Mouse (Mus musculus) forebrain, embryonic 10.5 days (tissue): Measurements from ENCODE around the gene Med12. TPM values are rescaled to one million over a fixed set of nuclear protein-coding genes. Genes with fewer than 3 reads are reported as not detected.

Experiments used
- polyA plus RNA-seq: library from polyadenylated mRNA; unstranded; fragments of >200 nt; fragmentation: Nextera tagmentation; extraction: Ambion mirVana; gene quantifications from 2 replicates; pipeline ENCODE4 v1.2.1, GENCODE M21; 2016

Med12 gene
- polyA plus RNA-seq, 1 experiment from 2014 or later = 33.8 TPM

Other genes starting within 250 kb of the Med12 start
- not detected in 2 replicates for gene Tex11, start 214.4 kb upstream of the Med12 start, polyA plus RNA-seq
- 0.99 and 1.4 TPM in 2 replicates for gene Slc7a3, start 188.0 kb upstream of the Med12 start, polyA plus RNA-seq
- 68.5 and 71.1 TPM in 2 replicates for gene Snx12, start 51.5 kb upstream of the Med12 start, polyA plus RNA-seq
- gene Foxo4, start 19.5 kb upstream of the Med12 start, polyA plus RNA-seq = 1.8 and 1.9 TPM in 2 replicates
- not detected in 2 replicates for gene Gm614, start 10.0 kb upstream of the Med12 start, polyA plus RNA-seq
- gene Il2rg, start 5.8 kb upstream of the Med12 start, polyA plus RNA-seq = 2.0 and 2.7 TPM in 2 replicates
- not detected in 2 replicates for gene Gm20489, start 5.0 kb upstream of the Med12 start, polyA plus RNA-seq
- gene Nlgn3, start 25.1 kb downstream of the Med12 start, polyA plus RNA-seq = 9.6 and 11.1 TPM in 2 replicates
- not detected in 2 replicates for gene Gjb1, start 102.3 kb downstream of the Med12 start, polyA plus RNA-seq
- gene Zmym3, start 146.8 kb downstream of the Med12 start, polyA plus RNA-seq = 20.4 and 24.2 TPM in 2 replicates
- gene Nono, start 155.3 kb downstream of the Med12 start, polyA plus RNA-seq = 639 and 665 TPM in 2 replicates
- gene Itgb1bp2, start 175.1 kb downstream of the Med12 start, polyA plus RNA-seq = 2.0 and 2.1 TPM in 2 replicates